ENCODE assay signal across 19 mouse cellular contexts in genomic region chr15:33992383-33992782, GRCm38 (mm10).
A peak's percentile ranks its signal among the peaks of the same experiment; 100 is the strongest.
DNase-seq lines count a peak whose midpoint lies in the region; ATAC-seq and TF ChIP-seq lines count a peak whose summit lies in the region.
"Had no signal": no experiment of that assay in that cellular context is flagged by ENCODE, and none has a peak within 500 bp of the region (broad histone marks: within the 10 kb centered on the region; RNA-seq: fewer than 3 reads in every experiment).

No protein-coding gene starts in this region.

- no peaks in the 10 kb centered on the region for H3K36me3 ChIP-seq in forebrain, embryonic 14.5 days (ENCODE audit: control insufficient read depth, insufficient read depth, low read length)
- no peaks in the 10 kb centered on the region for H3K36me3 ChIP-seq in forebrain, embryonic 13.5 days (ENCODE audit: poor library complexity, severe bottlenecking)
- no peaks in the 10 kb centered on the region for H3K36me3 ChIP-seq in lung, embryonic 16.5 days (ENCODE audit: control insufficient read depth, insufficient read depth, low read length)
- H3K36me3 ChIP-seq: heart, embryonic 13.5 days; hindbrain, embryonic 12.5 days had no signal

- H3K27ac ChIP-seq in forebrain, embryonic 14.5 days (ENCODE audit: low read depth, low read length): no peak overlapping the region
- no peak overlapping the region for H3K27ac ChIP-seq in forebrain, embryonic 13.5 days
- H3K27ac ChIP-seq in lung, embryonic 16.5 days (ENCODE audit: low read length): 0 out of 2 replicates have a peak overlapping the region, but pooled peaks have one; percentile 20
- H3K27ac ChIP-seq: heart, embryonic 13.5 days; hindbrain, embryonic 12.5 days; liver, embryonic 14.5 days had no signal

- H3K27me3 ChIP-seq in forebrain, embryonic 14.5 days (replicated peaks; ENCODE audit: control insufficient read depth, insufficient read depth, low read length): no peaks in the 10 kb centered on the region
- no peaks in the 10 kb centered on the region for H3K27me3 ChIP-seq in forebrain, embryonic 13.5 days
- H3K27me3 ChIP-seq in lung, embryonic 16.5 days (ENCODE audit: control insufficient read depth, insufficient read depth, low read depth, low read length): no peaks in the 10 kb centered on the region
- H3K27me3 ChIP-seq: heart, embryonic 13.5 days; hindbrain, embryonic 12.5 days; megakaryocyte, embryonic 14.5 days; Patski had no signal

- H3K9ac ChIP-seq in forebrain, embryonic 14.5 days (ENCODE audit: low read length): no peak overlapping the region
- no peak overlapping the region for H3K9ac ChIP-seq in forebrain, embryonic 13.5 days
- no peak overlapping the region for H3K9ac ChIP-seq in lung, embryonic 16.5 days (ENCODE audit: low read length)
- H3K9ac ChIP-seq: heart, embryonic 13.5 days; hindbrain, embryonic 12.5 days; liver, embryonic 14.5 days had no signal

- 92% methylated on average over 4 of the region's 4 CpGs for WGBS in forebrain, embryonic 14.5 days
- 96% methylated on average over 4 of the region's 4 CpGs for WGBS in forebrain, embryonic 13.5 days
- 57% methylated on average over 4 of the region's 4 CpGs for WGBS in lung, embryonic 16.5 days
- 66% methylated on average over 4 of the region's 4 CpGs for WGBS in lung, adult 2 months

- TF ChIP-seq POLR2A in lung, adult 2 months (IDR thresholded peaks at IDR 0.05; ENCODE audit: borderline replicate concordance, extremely low read depth, low read depth, low read length): no peak

- no peaks in the 10 kb centered on the region for H3K4me1 ChIP-seq in forebrain, embryonic 14.5 days (ENCODE audit: control insufficient read depth, insufficient read depth, low read length)
- H3K4me1 ChIP-seq in forebrain, embryonic 13.5 days: no peaks in the 10 kb centered on the region
- H3K4me1 ChIP-seq in lung, embryonic 16.5 days (replicated peaks; ENCODE audit: control insufficient read depth, insufficient read depth, low read length): no peaks in the 10 kb centered on the region
- no peaks in the 10 kb centered on the region for H3K4me1 ChIP-seq in lung, adult 2 months (ENCODE audit: control insufficient read depth, insufficient read depth, low read length)
- H3K4me1 ChIP-seq: heart, embryonic 13.5 days; hindbrain, embryonic 12.5 days; megakaryocyte, embryonic 14.5 days had no signal

- H3K4me3 ChIP-seq in forebrain, embryonic 14.5 days (ENCODE audit: low read depth, low read length): no peak overlapping the region
- no peak overlapping the region for H3K4me3 ChIP-seq in forebrain, embryonic 13.5 days
- no peak overlapping the region for H3K4me3 ChIP-seq in lung, embryonic 16.5 days (ENCODE audit: low read length)
- no peak overlapping the region for H3K4me3 ChIP-seq in lung, adult 2 months (replicated peaks; ENCODE audit: extremely low read depth, low read depth, low read length)
- H3K4me3 ChIP-seq: heart, embryonic 13.5 days; hindbrain, embryonic 12.5 days; megakaryocyte, embryonic 14.5 days had no signal

- H3K9me3 ChIP-seq in forebrain, embryonic 14.5 days (replicated peaks; ENCODE audit: control insufficient read depth, low read length): no peaks in the 10 kb centered on the region
- peaks cover 4% of the 10 kb centered on the region; the same call in 1 of the 2 replicates for H3K9me3 ChIP-seq in forebrain, embryonic 13.5 days (replicated peaks)
- H3K9me3 ChIP-seq in lung, embryonic 16.5 days (ENCODE audit: control insufficient read depth, low read length): no peaks in the 10 kb centered on the region
- H3K9me3 ChIP-seq: hindbrain, embryonic 12.5 days had no signal

- DNase-seq in forebrain, embryonic 14.5 days (ENCODE audit: low spot score): peak; percentile 37
- no peak for DNase-seq in lung, adult 2 months
- DNase-seq in frontal cortex, postnatal 36 days (ENCODE audit: low spot score in 2 of 2): peak; percentile 7 to 33
- peak; percentile 44 for DNase-seq in telencephalon, adult 2 months (ENCODE audit: low read depth, low spot score)
- DNase-seq in spleen, adult 12 weeks (ENCODE audit: low spot score): no peak
- no peak for DNase-seq in urinary bladder, postnatal 14 days (ENCODE audit: low spot score)
- DNase-seq: embryo, embryonic 11 days; gastrocnemius, postnatal 36 days; kidney, adult 11 months; kidney, postnatal 36 days; spleen, adult 18-20 months; thymus, postnatal 36 days had no signal

- no peak for TF ChIP-seq CTCF in lung, adult 2 months (IDR thresholded peaks at IDR 0.05; ENCODE audit: insufficient read depth, low read length)

- H3K4me2 ChIP-seq in forebrain, embryonic 14.5 days (ENCODE audit: low read length): no peak overlapping the region
- H3K4me2 ChIP-seq in forebrain, embryonic 13.5 days: no peak overlapping the region
- no peak overlapping the region for H3K4me2 ChIP-seq in lung, embryonic 16.5 days (ENCODE audit: low read depth, low read length)
- H3K4me2 ChIP-seq: heart, embryonic 13.5 days; hindbrain, embryonic 12.5 days had no signal

- ATAC-seq in forebrain, embryonic 14.5 days: no peak; the same call in 1 of the 2 replicates
- ATAC-seq in forebrain, embryonic 13.5 days: no peak
- ATAC-seq in lung, embryonic 16.5 days (ENCODE audit: low read depth): peak; percentile 65; the same call in 1 of the 2 replicates
- ATAC-seq: Patski had no signal

Comparison
In these comparisons a context has a peak if more than half of its experiments do, and no peak if none do; other contexts are left out.
1. DNase-seq: peak in forebrain, embryonic 14.5 days (single experiment), frontal cortex, postnatal 36 days (2 of 2) and telencephalon, adult 2 months (single experiment); none in lung, adult 2 months (single experiment), spleen, adult 12 weeks (single experiment) and urinary bladder, postnatal 14 days (single experiment).